Mouse (Mus musculus) cortical plate, adult 2 months (tissue): ENCODE measurements at regions not wholly inside any gene's neighbourhood (a gene's known extent, or its start where the extent isn't known, plus 50 kb on each side); places are given as distances from the start of the nearest gene placed in this dataset.

ENCODE experiments used
- CTCF ChIP-seq: fragments of 200-500 bp; IDR thresholded peaks from 2 replicates; pipeline ENCODE4 v1.5.1; 2011; ENCODE audit warnings: mild to moderate bottlenecking, control low read depth, low read length; ENCODE audit not compliant: insufficient read depth; ENCODE audit errors: extremely low read depth
- POLR2A ChIP-seq: fragments of 200-500 bp; IDR thresholded peaks from 2 replicates; pipeline ENCODE4 v1.6.1; 2011; ENCODE audit warnings: mild to moderate bottlenecking, low read length, control low read depth; ENCODE audit not compliant: insufficient read depth; ENCODE audit errors: extremely low read depth

DNA sequence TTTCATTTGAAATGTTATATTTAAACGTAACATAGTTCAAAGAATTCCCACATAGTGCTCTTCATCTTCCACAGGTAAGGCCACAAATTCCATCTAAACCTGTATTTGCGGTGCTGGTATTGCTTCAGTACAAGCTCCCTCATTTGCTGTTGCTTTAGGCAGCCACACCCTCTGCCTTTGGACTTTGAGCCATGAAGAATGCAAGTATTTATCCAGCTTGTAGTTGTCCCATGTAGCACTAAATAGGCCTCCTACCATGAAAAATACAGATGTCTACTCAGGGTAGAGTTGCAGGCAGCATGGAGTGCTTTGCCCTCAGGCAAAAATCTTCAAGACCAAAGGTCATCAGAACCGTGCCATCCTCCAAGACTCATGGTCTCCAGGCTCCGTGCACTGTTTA, 134.0 kb downstream of the Atoh1 start:
- TF ChIP-seq CTCF = no peak
- TF ChIP-seq POLR2A = no peak
